Mouse (Mus musculus) MEL (cell line): ENCODE results near the gene Calhm3. TPM values are rescaled to one million over a fixed set of nuclear protein-coding genes. Genes with fewer than 3 reads are reported as not detected.

Experiments
- DNase-seq: peaks from one replicate; pipeline ENCODE4 v3.0.0; 2011; ENCODE audit warnings: low read depth, low spot score
- H3K27ac ChIP-seq: 2 replicates; pipeline ENCODE4 v1.5.1; 2012; ENCODE audit warnings: low read depth, mild to moderate bottlenecking, control low read depth, low read length, moderate library complexity; ENCODE audit not compliant: control insufficient read depth
- H3K27me3 ChIP-seq, 2 experiments: fragments of 150-350 bp in 1 of 2; sonication (generic) in 1 of 2; 2 replicates each; pipeline ENCODE4 v1.6.1; 2012; ENCODE audit warnings: low read length in 2 of 2, mild to moderate bottlenecking in 2 of 2, improper control_type of control experiment in 1 of 2, moderate library complexity in 1 of 2; ENCODE audit not compliant: insufficient read depth in 2 of 2, control insufficient read depth in 1 of 2
- H3K36me3 ChIP-seq, 2 experiments: 2 replicates each; pipeline ENCODE4 v1.6.1; 2012 to 2014; ENCODE audit warnings: low read length in 2 of 2, improper control_type of control experiment in 1 of 2, inconsistent platforms in 1 of 2, mild to moderate bottlenecking in 1 of 2; ENCODE audit not compliant: insufficient read depth in 2 of 2, control insufficient read depth in 1 of 2
- H3K4me1 ChIP-seq, 2 experiments: fragments of 150-350 bp in 1 of 2; sonication (generic) in 1 of 2; 2 replicates each; pipeline ENCODE4 v1.6.1; 2012; ENCODE audit warnings: low read length in 2 of 2, improper control_type of control experiment in 1 of 2, mild to moderate bottlenecking in 1 of 2; ENCODE audit not compliant: insufficient read depth in 2 of 2, control insufficient read depth in 1 of 2
- H3K4me3 ChIP-seq, 2 experiments: fragments of 150-350 bp in 1 of 2; sonication (generic) in 1 of 2; 2 replicates each; pipeline ENCODE4 v1.5.1; 2012; ENCODE audit warnings: low read depth in 2 of 2, low read length in 2 of 2, mild to moderate bottlenecking in 2 of 2, moderate library complexity in 2 of 2, control low read depth in 1 of 2, improper control_type of control experiment in 1 of 2; ENCODE audit not compliant: control insufficient read depth in 1 of 2, insufficient read depth in 1 of 2
- H3K79me2 ChIP-seq: 2 replicates; pipeline ENCODE4 v1.6.1; 2012; ENCODE audit warnings: mild to moderate bottlenecking, low read length, moderate library complexity; ENCODE audit not compliant: control insufficient read depth, poor library complexity, insufficient read depth
- H3K9ac ChIP-seq: 2 replicates; pipeline ENCODE4 v1.6.1; 2012; ENCODE audit warnings: low read depth, mild to moderate bottlenecking, control low read depth, low read length, moderate library complexity; ENCODE audit not compliant: control insufficient read depth, poor library complexity, severe bottlenecking
- H3K9me3 ChIP-seq: fragments of 150-350 bp; sonication (generic); replicated peaks from 2 replicates; pipeline ENCODE4 v1.6.1; 2012; ENCODE audit warnings: mild to moderate bottlenecking, low read length, improper control_type of control experiment, moderate library complexity; ENCODE audit not compliant: insufficient read depth
- CHD2 ChIP-seq: IDR thresholded peaks from 2 replicates; pipeline ENCODE4 v1.6.1; 2011; ENCODE audit warnings: low read length, improper control_type of control experiment
- ELF1 ChIP-seq: IDR thresholded peaks from 2 replicates; pipeline ENCODE4 v1.6.1; 2014; ENCODE audit warnings: low read depth, mild to moderate bottlenecking, inconsistent platforms, low read length, improper control_type of control experiment, moderate library complexity
- GATA1 ChIP-seq: IDR thresholded peaks from 2 replicates; pipeline ENCODE4 v1.6.1; 2011; ENCODE audit warnings: low read depth, low read length, improper control_type of control experiment
- HCFC1 ChIP-seq: IDR thresholded peaks from 2 replicates; pipeline ENCODE4 v1.6.1; 2012; ENCODE audit warnings: low read depth, mild to moderate bottlenecking, inconsistent platforms, low read length, improper control_type of control experiment, moderate library complexity
- MAFK ChIP-seq: IDR thresholded peaks from 2 replicates; pipeline ENCODE4 v1.6.1; 2011; ENCODE audit warnings: low read depth, mild to moderate bottlenecking, low read length, improper control_type of control experiment, borderline replicate concordance
- MAZ ChIP-seq: IDR thresholded peaks from 2 replicates; pipeline ENCODE4 v1.6.1; 2012; ENCODE audit warnings: low read depth, mild to moderate bottlenecking, inconsistent platforms, low read length, improper control_type of control experiment
- MEF2A ChIP-seq: IDR thresholded peaks from 2 replicates; pipeline ENCODE4 v1.6.1; 2014; ENCODE audit warnings: low read depth, mild to moderate bottlenecking, inconsistent platforms, low read length, improper control_type of control experiment; ENCODE audit not compliant: poor library complexity, insufficient replicate concordance, severe bottlenecking; ENCODE audit errors: extremely low read depth
- MXI1 ChIP-seq: IDR thresholded peaks from 2 replicates; pipeline ENCODE4 v1.6.1; 2011; ENCODE audit warnings: mild to moderate bottlenecking, low read depth, low read length, improper control_type of control experiment
- NRF1 ChIP-seq: IDR thresholded peaks from 2 replicates; pipeline ENCODE4 v1.6.1; 2014; ENCODE audit warnings: low read depth, mild to moderate bottlenecking, inconsistent platforms, low read length, improper control_type of control experiment, moderate library complexity; ENCODE audit not compliant: poor library complexity, insufficient read depth, severe bottlenecking
- POLR2A ChIP-seq, 2 experiments: IDR thresholded peaks; 2 replicates each; pipeline ENCODE4 v1.6.1; 2011 to 2012; ENCODE audit warnings: low read length in 2 of 2, mild to moderate bottlenecking in 2 of 2, control low read depth in 1 of 2, improper control_type of control experiment in 1 of 2, low read depth in 1 of 2, moderate library complexity in 1 of 2; ENCODE audit not compliant: control insufficient read depth in 1 of 2, insufficient read depth in 1 of 2, poor library complexity in 1 of 2
- RAD21 ChIP-seq: IDR thresholded peaks from 2 replicates; pipeline ENCODE4 v1.6.1; 2011; ENCODE audit warnings: mild to moderate bottlenecking, low read depth, low read length, improper control_type of control experiment
- TBP ChIP-seq: IDR thresholded peaks from 2 replicates; pipeline ENCODE4 v1.8.0; 2011; ENCODE audit warnings: low read depth, low read length, improper control_type of control experiment
- TCF12 ChIP-seq: IDR thresholded peaks from 2 replicates; pipeline ENCODE4 v1.6.1; 2014; ENCODE audit warnings: low read depth, mild to moderate bottlenecking, inconsistent platforms, low read length, improper control_type of control experiment, moderate library complexity
- UBTF ChIP-seq: IDR thresholded peaks from 2 replicates; pipeline ENCODE4 v1.6.1; 2012; ENCODE audit warnings: low read depth, mild to moderate bottlenecking, inconsistent platforms, low read length, improper control_type of control experiment, moderate library complexity, borderline replicate concordance; ENCODE audit not compliant: insufficient read depth
- polyA plus RNA-seq, 2 experiments: library from polyadenylated mRNA; stranded (reverse) in 1 of 2; unstranded in 1 of 2; fragments of >175 nt in 1 of 2; fragments of >200 nt in 1 of 2; gene quantifications; 2 replicates each; pipeline versions ENCODE4 v1.2.1 to v1.2.4; 2012; ENCODE audit warnings: low replicate concordance in 2 of 2, low read depth in 1 of 2; ENCODE audit not compliant: insufficient read length in 2 of 2, insufficient read depth in 1 of 2, missing spikeins in 1 of 2
- total RNA-seq: library from RNA; depleted of rRNA; stranded (reverse); fragments of 300-350 nt; gene quantifications from 2 replicates; pipeline ENCODE4 v1.2.3, GENCODE M21; 2012

Calhm3 gene
- total and polyA plus RNA-seq, 3 experiments, result not detected

GRCm38 (mm10) chr19:47186514-47187275 is 29.1 kb upstream of the Calhm3 start:
- no peak overlapping the region for H3K4me3 ChIP-seq
- H3K9ac ChIP-seq, result no peak overlapping the region
- H3K36me3 ChIP-seq, result no peaks in the 10 kb centered on the region
- H3K9me3 ChIP-seq, result no peaks in the 10 kb centered on the region
- no peaks in the 10 kb centered on the region for H3K79me2 ChIP-seq
- H3K27ac ChIP-seq, result no peak overlapping the region
- TF ChIP-seq MAFK, result no peak
- no peak for TF ChIP-seq CHD2
- no peak for TF ChIP-seq ELF1
- TF ChIP-seq NRF1, result no peak
- TF ChIP-seq MEF2A, result no peak
- no peak for TF ChIP-seq MXI1
- TF ChIP-seq RAD21, result no peak
- no peak for TF ChIP-seq POLR2A (IDR thresholded peaks at IDR 0.05; ENCODE audit: control insufficient read depth in 1 of 2, insufficient read depth in 1 of 2, low read depth in 1 of 2, low read length in 2 of 2, poor library complexity in 1 of 2)
- TF ChIP-seq UBTF, result no peak
- TF ChIP-seq TCF12, result no peak
- DNase-seq, result no peak
- H3K4me1 ChIP-seq, result no peaks in the 10 kb centered on the region
- H3K27me3 ChIP-seq, result peaks cover 3 to 18% of the 10 kb centered on the region in 2 experiments

- no peak overlapping the region for H3K9ac ChIP-seq
- no peaks in the 10 kb centered on the region for H3K36me3 ChIP-seq
- no peak overlapping the region for H3K27ac ChIP-seq
- peaks cover 3 to 10% of the 10 kb centered on the region in 2 experiments for H3K27me3 ChIP-seq
- H3K79me2 ChIP-seq, result no peaks in the 10 kb centered on the region
- TF ChIP-seq HCFC1 (no peak), GATA1 (no peak)
- no peak overlapping the region for H3K4me3 ChIP-seq
- no peaks in the 10 kb centered on the region for H3K9me3 ChIP-seq
- H3K4me1 ChIP-seq, result no peaks in the 10 kb centered on the region
- no peak for DNase-seq
Observed at GRCm38 (mm10) chr19:47184736-47185135, 27.2 kb upstream of the Calhm3 start.

- Histone ChIP-seq H3K4me1 (no peaks in the 10 kb centered on the region), H3K27me3 (peaks cover 3 to 10% of the 10 kb centered on the region in 2 experiments), H3K27ac (no peak overlapping the region), H3K36me3 (no peaks in the 10 kb centered on the region), H3K9ac (no peak overlapping the region), H3K9me3 (no peaks in the 10 kb centered on the region), H3K4me3 (no peak overlapping the region), H3K79me2 (no peaks in the 10 kb centered on the region)
- TF ChIP-seq MAZ, result no peak
- no peak for TF ChIP-seq TBP
- no peak for DNase-seq
Observed at GRCm38 (mm10) chr19:47184221-47184620, 26.7 kb upstream of the Calhm3 start.
